In the genomic region with DNA sequence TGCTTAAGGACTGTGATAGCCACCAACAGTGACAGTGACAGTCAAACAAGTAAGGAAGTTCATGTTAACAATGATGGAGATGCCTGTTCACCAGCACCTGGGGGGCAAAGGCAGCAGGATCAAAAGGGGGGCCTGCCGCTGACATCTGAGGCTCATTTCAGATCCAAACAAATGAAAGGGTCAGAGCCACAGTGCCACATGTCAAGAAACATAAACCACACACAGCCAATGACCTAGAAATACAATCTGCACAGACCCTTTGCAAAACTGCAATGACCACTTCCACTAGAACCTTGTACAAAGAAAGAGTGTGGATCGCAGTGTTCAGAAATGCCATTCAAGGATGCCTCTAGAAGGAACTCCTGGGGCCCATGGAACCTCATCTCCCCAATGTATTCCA, we compare ENCODE assay signal across 34 mouse cellular contexts.
"Had no signal": no experiment of that assay in that cellular context is flagged by ENCODE, and none has a peak within 500 bp of the region (broad histone marks: within the 10 kb centered on the region; RNA-seq: fewer than 3 reads in every experiment).

No protein-coding gene starts in this region.

- H3K4me1 ChIP-seq: heart, embryonic 10.5 days; hindbrain, embryonic 10.5 days; hindbrain, embryonic 12.5 days; hindbrain, embryonic 13.5 days; hindbrain, embryonic 15.5 days; intestine, embryonic 15.5 days; kidney, embryonic 15.5 days had no signal

- DNase-seq: heart, postnatal 10 days; heart, postnatal 14 days; heart, postnatal 36 days; heart, postnatal 4 days; kidney, adult 11 months; kidney, adult 18-20 months; kidney, adult 2 months; kidney, adult 8-10 months; kidney, adult 9 months; kidney, postnatal 10 days; kidney, postnatal 14 days; kidney, postnatal 25 days; kidney, postnatal 36 days; kidney, postnatal 4 days; layer of hippocampus, adult 9-11 months; layer of hippocampus, postnatal 36 days had no signal

- H3K9me3 ChIP-seq: heart, embryonic 10.5 days; heart, embryonic 12.5 days; heart, embryonic 13.5 days; heart, embryonic 15.5 days; hindbrain, embryonic 10.5 days; hindbrain, embryonic 12.5 days; hindbrain, embryonic 13.5 days; hindbrain, embryonic 15.5 days; intestine, embryonic 15.5 days; kidney, embryonic 15.5 days had no signal

- H3K27me3 ChIP-seq: heart, embryonic 12.5 days; heart, embryonic 13.5 days; heart, embryonic 15.5 days; hindbrain, embryonic 12.5 days; hindbrain, embryonic 13.5 days; hindbrain, embryonic 15.5 days; intestine, embryonic 15.5 days; kidney, embryonic 15.5 days had no signal

- H3K4me2 ChIP-seq: heart, embryonic 11.5 days; heart, embryonic 12.5 days; heart, embryonic 13.5 days; heart, embryonic 15.5 days; hindbrain, embryonic 12.5 days; hindbrain, embryonic 13.5 days; hindbrain, embryonic 15.5 days; intestine, embryonic 15.5 days; kidney, embryonic 15.5 days had no signal

- ATAC-seq: hindbrain, embryonic 16.5 days; hindbrain, postnatal 0 days; inflammation-experienced regulatory T-cells, adult 6 months; intestine, embryonic 15.5 days; intestine, embryonic 16.5 days; intestine, postnatal 0 days had no signal

- H3K4me3 ChIP-seq: heart, embryonic 10.5 days; heart, embryonic 12.5 days; heart, embryonic 13.5 days; heart, embryonic 15.5 days; hindbrain, embryonic 10.5 days; hindbrain, embryonic 12.5 days; hindbrain, embryonic 13.5 days; hindbrain, embryonic 15.5 days; intestine, embryonic 15.5 days; kidney, embryonic 15.5 days; layer of hippocampus, adult 2 months had no signal

- H3K27ac ChIP-seq: heart, embryonic 10.5 days; heart, embryonic 13.5 days; heart, embryonic 15.5 days; hindbrain, embryonic 10.5 days; hindbrain, embryonic 12.5 days; hindbrain, embryonic 13.5 days; hindbrain, embryonic 15.5 days; hindbrain, postnatal 0 days; intestine, embryonic 15.5 days; kidney, embryonic 15.5 days; kidney, postnatal 0 days; layer of hippocampus, adult 2 months had no signal

- H3K9ac ChIP-seq: heart, embryonic 12.5 days; heart, embryonic 13.5 days; heart, embryonic 15.5 days; hindbrain, embryonic 12.5 days; hindbrain, embryonic 13.5 days; hindbrain, embryonic 15.5 days; intestine, embryonic 15.5 days; kidney, embryonic 15.5 days had no signal
